Comparison of ENCODE assay signal across 16 mouse cellular contexts in the genomic region with DNA sequence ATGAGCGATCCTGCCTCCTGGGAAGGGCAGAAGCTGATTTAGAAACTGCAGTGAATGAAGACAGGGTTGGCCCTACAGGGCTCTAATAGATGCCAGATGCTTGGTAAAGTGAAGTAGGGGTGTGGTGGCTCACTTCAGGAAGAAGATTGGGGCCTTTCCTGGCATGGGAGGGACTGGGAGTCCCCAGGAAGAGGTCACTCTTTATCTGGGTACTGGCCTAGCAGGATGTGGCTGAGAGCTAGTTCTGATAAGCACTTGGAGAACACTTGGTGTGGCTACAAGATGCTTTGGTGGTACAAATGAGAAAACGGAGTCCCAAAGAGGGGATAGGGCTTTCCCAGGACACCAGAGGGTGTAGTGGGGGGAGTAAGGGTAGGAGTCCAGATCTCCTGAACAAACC. TPM values are rescaled to one million over a fixed set of nuclear protein-coding genes. Genes with fewer than 3 reads are reported as not detected.
DNase-seq lines count a peak whose midpoint lies in the region; ATAC-seq and TF ChIP-seq lines count a peak whose summit lies in the region.
"Had no signal": no experiment of that assay in that cellular context is flagged by ENCODE, and none has a peak within 500 bp of the region (broad histone marks: within the 10 kb centered on the region; RNA-seq: fewer than 3 reads in every experiment).

No protein-coding gene starts in this region.

- peaks cover 5% of the 10 kb centered on the region for H3K36me3 ChIP-seq in embryonic facial prominence, embryonic 13.5 days
- no peaks in the 10 kb centered on the region for H3K36me3 ChIP-seq in embryonic facial prominence, embryonic 10.5 days (replicated peaks)
- H3K36me3 ChIP-seq in intestine, postnatal 0 days (ENCODE audit: control insufficient read depth, insufficient read depth), result 0 out of 2 replicates have a peak, but pooled peaks cover 3% of the 10 kb centered on the region
- H3K36me3 ChIP-seq in intestine, embryonic 16.5 days (ENCODE audit: control insufficient read depth, insufficient read depth, low read length), result no peaks in the 10 kb centered on the region
- no peaks in the 10 kb centered on the region for H3K36me3 ChIP-seq in liver, embryonic 15.5 days (replicated peaks)
- H3K36me3 ChIP-seq: embryonic facial prominence, embryonic 12.5 days; hindbrain, embryonic 15.5 days had no signal

- H3K4me2 ChIP-seq in embryonic facial prominence, embryonic 13.5 days, result no peak overlapping the region
- H3K4me2 ChIP-seq in intestine, postnatal 0 days (replicated peaks; ENCODE audit: low read depth), result no peak overlapping the region
- H3K4me2 ChIP-seq in intestine, embryonic 16.5 days (ENCODE audit: low read depth, low read length), result no peak overlapping the region
- H3K4me2 ChIP-seq in liver, embryonic 15.5 days, result peak overlapping the region; percentile 29
- H3K4me2 ChIP-seq: embryonic facial prominence, embryonic 12.5 days; hindbrain, embryonic 15.5 days had no signal

- H3K27ac ChIP-seq in embryonic facial prominence, embryonic 13.5 days, result no peak overlapping the region
- H3K27ac ChIP-seq in embryonic facial prominence, embryonic 10.5 days (replicated peaks), result no peak overlapping the region
- no peak overlapping the region for H3K27ac ChIP-seq in intestine, postnatal 0 days (ENCODE audit: low read depth, low read length)
- no peak overlapping the region for H3K27ac ChIP-seq in intestine, embryonic 16.5 days (ENCODE audit: low read length)
- peak overlapping the region; percentile 41 for H3K27ac ChIP-seq in liver, embryonic 15.5 days (replicated peaks)
- H3K27ac ChIP-seq in left cerebral cortex, adult 2 months, result no peak overlapping the region
- H3K27ac ChIP-seq: embryonic facial prominence, embryonic 12.5 days; hindbrain, embryonic 15.5 days; layer of hippocampus, adult 2 months had no signal

- 0 out of 2 replicates have a peak, but pooled peaks cover 4% of the 10 kb centered on the region for H3K27me3 ChIP-seq in embryonic facial prominence, embryonic 13.5 days
- peaks cover 18% of the 10 kb centered on the region for H3K27me3 ChIP-seq in embryonic facial prominence, embryonic 10.5 days (replicated peaks; ENCODE audit: low read depth, poor library complexity, severe bottlenecking)
- H3K27me3 ChIP-seq in intestine, postnatal 0 days (replicated peaks; ENCODE audit: control insufficient read depth, insufficient read depth, low read length), result no peaks in the 10 kb centered on the region
- H3K27me3 ChIP-seq in intestine, embryonic 16.5 days (replicated peaks; ENCODE audit: control insufficient read depth, insufficient read depth, low read length), result no peaks in the 10 kb centered on the region
- no peaks in the 10 kb centered on the region for H3K27me3 ChIP-seq in liver, embryonic 15.5 days
- H3K27me3 ChIP-seq: hindbrain, embryonic 15.5 days had no signal

- DNase-seq in embryonic facial prominence, embryonic 10.5 days (ENCODE audit: low spot score), result no peak
- peak; percentile 57 for DNase-seq in c-Kit-negative CD71-positive TER-119-positive erythroid progenitor cells, embryonic 14.5 days (ENCODE audit: low read depth, low spot score)
- DNase-seq in left cerebral cortex, adult 2 months (ENCODE audit: extremely low spot score in 1 of 2, low spot score in 2 of 2), result no peak
- DNase-seq in right cerebral cortex, postnatal 4 days, result no peak
- DNase-seq: cerebellum, postnatal 14 days; gastrocnemius, postnatal 10 days; kidney, adult 8-10 months; thymus, adult 2 months had no signal

- 0 out of 2 replicates have a peak overlapping the region, but pooled peaks have one; percentile 12 for H3K9ac ChIP-seq in embryonic facial prominence, embryonic 13.5 days
- H3K9ac ChIP-seq in intestine, postnatal 0 days (ENCODE audit: low read depth, low read length), result peak overlapping the region; percentile 17; the same call in 1 of the 2 replicates
- no peak overlapping the region for H3K9ac ChIP-seq in intestine, embryonic 16.5 days (ENCODE audit: low read depth, low read length)
- H3K9ac ChIP-seq in liver, embryonic 15.5 days, result no peak overlapping the region
- H3K9ac ChIP-seq: embryonic facial prominence, embryonic 12.5 days; hindbrain, embryonic 15.5 days had no signal

- peaks cover 17% of the 10 kb centered on the region for H3K4me1 ChIP-seq in embryonic facial prominence, embryonic 13.5 days
- H3K4me1 ChIP-seq in embryonic facial prominence, embryonic 10.5 days, result peaks cover 26% of the 10 kb centered on the region
- H3K4me1 ChIP-seq in intestine, postnatal 0 days (replicated peaks; ENCODE audit: control insufficient read depth, insufficient read depth, low read length), result peaks cover 22% of the 10 kb centered on the region; the same call in 1 of the 2 replicates
- peaks cover 17% of the 10 kb centered on the region for H3K4me1 ChIP-seq in intestine, embryonic 16.5 days (ENCODE audit: control insufficient read depth, insufficient read depth, low read length)
- peaks cover 57% of the 10 kb centered on the region for H3K4me1 ChIP-seq in liver, embryonic 15.5 days (replicated peaks)

- no peak for TF ChIP-seq CTCF in intestine, postnatal 0 days (IDR thresholded peaks at IDR 0.05; ENCODE audit: low read depth)
- TF ChIP-seq CTCF in left cerebral cortex, adult 2 months (IDR thresholded peaks at IDR 0.05), result no peak

- no peak overlapping the region for H3K4me3 ChIP-seq in embryonic facial prominence, embryonic 13.5 days
- no peak overlapping the region for H3K4me3 ChIP-seq in embryonic facial prominence, embryonic 10.5 days
- no peak overlapping the region for H3K4me3 ChIP-seq in intestine, postnatal 0 days (ENCODE audit: low read depth, low read length)
- no peak overlapping the region for H3K4me3 ChIP-seq in intestine, embryonic 16.5 days (ENCODE audit: low read length)
- H3K4me3 ChIP-seq in liver, embryonic 15.5 days (replicated peaks), result no peak overlapping the region
- no peak overlapping the region for H3K4me3 ChIP-seq in left cerebral cortex, adult 2 months
- H3K4me3 ChIP-seq: embryonic facial prominence, embryonic 12.5 days; hindbrain, embryonic 15.5 days; layer of hippocampus, adult 2 months had no signal

- no peak for ATAC-seq in embryonic facial prominence, embryonic 13.5 days (ENCODE audit: insufficient number of reproducible peaks, insufficient read depth, low FRiP score, low TSS enrichment, low read depth)
- ATAC-seq in intestine, postnatal 0 days, result no peak
- no peak for ATAC-seq in intestine, embryonic 16.5 days
- peak; percentile 21 for ATAC-seq in liver, embryonic 15.5 days (ENCODE audit: insufficient read depth)
- ATAC-seq: forebrain, embryonic 14.5 days had no signal

- 53% methylated on average over 2 of the region's 2 CpGs for whole genome bisulfite sequencing in embryonic facial prominence, embryonic 13.5 days
- 66% methylated on average over 2 of the region's 2 CpGs for WGBS in embryonic facial prominence, embryonic 10.5 days
- WGBS in intestine, postnatal 0 days, result 67% methylated on average over 2 of the region's 2 CpGs
- WGBS in intestine, embryonic 16.5 days, result 74% methylated on average over 2 of the region's 2 CpGs
- WGBS in liver, embryonic 15.5 days (ENCODE audit: insufficient replicate concordance), result 16% methylated on average over 2 of the region's 2 CpGs

- intact Hi-C loops in left cerebral cortex, adult 2 months (cut with DNase I), result no loop called here

- no peaks in the 10 kb centered on the region for H3K9me3 ChIP-seq in embryonic facial prominence, embryonic 13.5 days
- no peaks in the 10 kb centered on the region for H3K9me3 ChIP-seq in embryonic facial prominence, embryonic 10.5 days
- H3K9me3 ChIP-seq in intestine, postnatal 0 days (ENCODE audit: control insufficient read depth), result no peaks in the 10 kb centered on the region
- H3K9me3 ChIP-seq in intestine, embryonic 16.5 days (ENCODE audit: control insufficient read depth, low read length), result no peaks in the 10 kb centered on the region
- H3K9me3 ChIP-seq in liver, embryonic 15.5 days (replicated peaks), result no peaks in the 10 kb centered on the region
- H3K9me3 ChIP-seq: embryonic facial prominence, embryonic 12.5 days; hindbrain, embryonic 15.5 days had no signal

RNA-seq across cellular contexts. Expression of a gene that starts 3.7 kb away (rescaled TPM):
- 8.7 and 9.8 TPM in 2 replicates for polyA plus RNA-seq in embryonic facial prominence, embryonic 13.5 days (2015; fragmentation: Nextera tagmentation; extraction: Ambion mirVana)
- polyA plus RNA-seq in embryonic facial prominence, embryonic 10.5 days (2016; fragmentation: Nextera tagmentation; extraction: Ambion mirVana), result 2.8 and 3.5 TPM in 2 replicates
- 11.8 and 13.6 TPM in 2 replicates for polyA plus RNA-seq in intestine, postnatal 0 days (2015; fragmentation: Nextera tagmentation; extraction: Ambion mirVana)
- polyA plus RNA-seq in intestine, embryonic 16.5 days (2015; fragmentation: Nextera tagmentation; extraction: Ambion mirVana), result 15.7 and 18.2 TPM in 2 replicates
- 8.0 and 8.2 TPM in 2 replicates for polyA plus RNA-seq in liver, embryonic 15.5 days (2015; fragmentation: Nextera tagmentation; extraction: Ambion mirVana)
- total RNA-seq in left cerebral cortex, adult 2 months (2021), result 1 to 10 TPM; 4.0 to 4.4 TPM

RNA-seq across cellular contexts. Expression of a gene that starts 14.8 kb away (rescaled TPM):
- polyA plus RNA-seq in embryonic facial prominence, embryonic 13.5 days (2015; fragmentation: Nextera tagmentation; extraction: Ambion mirVana), result 25.9 and 32.2 TPM in 2 replicates
- polyA plus RNA-seq in embryonic facial prominence, embryonic 10.5 days (2016; fragmentation: Nextera tagmentation; extraction: Ambion mirVana), result 23.0 and 23.6 TPM in 2 replicates
- 12.8 and 15.1 TPM in 2 replicates for polyA plus RNA-seq in intestine, postnatal 0 days (2015; fragmentation: Nextera tagmentation; extraction: Ambion mirVana)
- 29.4 and 30.1 TPM in 2 replicates for polyA plus RNA-seq in intestine, embryonic 16.5 days (2015; fragmentation: Nextera tagmentation; extraction: Ambion mirVana)
- polyA plus RNA-seq in liver, embryonic 15.5 days (2015; fragmentation: Nextera tagmentation; extraction: Ambion mirVana), result 30.0 and 33.1 TPM in 2 replicates
- total RNA-seq in left cerebral cortex, adult 2 months (2021), result 10 to 100 TPM; 37.6 to 38.7 TPM

RNA-seq across cellular contexts. Expression of a gene that starts 39.6 kb away (rescaled TPM):
- polyA plus RNA-seq in embryonic facial prominence, embryonic 13.5 days (2015; fragmentation: Nextera tagmentation; extraction: Ambion mirVana), result 56.7 and 60.5 TPM in 2 replicates
- polyA plus RNA-seq in embryonic facial prominence, embryonic 10.5 days (2016; fragmentation: Nextera tagmentation; extraction: Ambion mirVana), result 47.3 and 56.5 TPM in 2 replicates
- polyA plus RNA-seq in intestine, postnatal 0 days (2015; fragmentation: Nextera tagmentation; extraction: Ambion mirVana), result 40.8 and 43.2 TPM in 2 replicates
- polyA plus RNA-seq in intestine, embryonic 16.5 days (2015; fragmentation: Nextera tagmentation; extraction: Ambion mirVana), result 47.5 and 52.8 TPM in 2 replicates
- polyA plus RNA-seq in liver, embryonic 15.5 days (2015; fragmentation: Nextera tagmentation; extraction: Ambion mirVana), result 15.7 and 16.4 TPM in 2 replicates
- total RNA-seq in left cerebral cortex, adult 2 months (2021), result 10 to 100 TPM; 74.6 to 74.8 TPM

RNA-seq across cellular contexts. Expression of a gene that starts 43.4 kb away (rescaled TPM):
- 0.53 TPM in 1 of 2 replicates, not detected in the other for polyA plus RNA-seq in embryonic facial prominence, embryonic 13.5 days (2015; fragmentation: Nextera tagmentation; extraction: Ambion mirVana)
- polyA plus RNA-seq in embryonic facial prominence, embryonic 10.5 days (2016; fragmentation: Nextera tagmentation; extraction: Ambion mirVana), result 0.25 and 0.26 TPM in 2 replicates
- polyA plus RNA-seq in intestine, postnatal 0 days (2015; fragmentation: Nextera tagmentation; extraction: Ambion mirVana), result 0.33 and 0.44 TPM in 2 replicates
- polyA plus RNA-seq in intestine, embryonic 16.5 days (2015; fragmentation: Nextera tagmentation; extraction: Ambion mirVana), result 0.23 and 0.34 TPM in 2 replicates
- not detected in 2 replicates for polyA plus RNA-seq in liver, embryonic 15.5 days (2015; fragmentation: Nextera tagmentation; extraction: Ambion mirVana)
- under 1 TPM in 1 of 2 experiments, not detected in 1; 0.75 TPM for total RNA-seq in left cerebral cortex, adult 2 months (2021)
- polyA plus RNA-seq: forebrain, embryonic 14.5 days had no signal

Comparison
In these comparisons a context has a peak if more than half of its experiments do, and no peak if none do; other contexts are left out.
1. H3K9ac ChIP-seq: peak in embryonic facial prominence, embryonic 13.5 days (single experiment) and intestine, postnatal 0 days (single experiment); none in intestine, embryonic 16.5 days (single experiment) and liver, embryonic 15.5 days (single experiment).